Mouse (Mus musculus): ENCODE results near the gene Scube3.

Scube3 gene

GRCm38 (mm10) chr17:28133193-28133592 lies 8.7 kb upstream of the Scube3 start:
- peak; percentile 48 for DNase-seq (ENCODE audit: low read depth)

DNA sequence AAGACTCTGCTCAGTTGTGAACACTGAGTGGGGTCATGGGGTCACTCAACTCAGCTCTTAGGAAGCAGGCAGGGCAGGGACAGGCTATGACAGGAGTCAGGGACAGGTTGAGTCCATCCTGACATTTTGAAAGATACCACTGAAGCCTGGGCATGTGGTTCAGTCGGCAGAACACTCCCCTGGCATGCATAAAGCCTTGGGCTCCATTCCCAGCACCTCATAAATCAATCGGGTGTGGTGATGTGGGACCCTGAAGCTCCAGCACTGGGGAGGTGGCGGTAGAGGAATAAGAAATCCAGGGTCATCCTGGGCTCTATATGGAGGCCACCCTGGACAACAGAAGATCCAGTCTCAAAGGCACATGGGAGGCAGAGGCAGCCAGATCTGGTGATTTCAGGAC lies 6.4 kb upstream of the Scube3 start:
- no peak for DNase-seq (ENCODE audit: low read depth)

GRCm38 (mm10) chr17:28136266-28136665 lies 5.7 kb upstream of the Scube3 start:
- DNase-seq (ENCODE audit: low read depth) = no peak

DNA sequence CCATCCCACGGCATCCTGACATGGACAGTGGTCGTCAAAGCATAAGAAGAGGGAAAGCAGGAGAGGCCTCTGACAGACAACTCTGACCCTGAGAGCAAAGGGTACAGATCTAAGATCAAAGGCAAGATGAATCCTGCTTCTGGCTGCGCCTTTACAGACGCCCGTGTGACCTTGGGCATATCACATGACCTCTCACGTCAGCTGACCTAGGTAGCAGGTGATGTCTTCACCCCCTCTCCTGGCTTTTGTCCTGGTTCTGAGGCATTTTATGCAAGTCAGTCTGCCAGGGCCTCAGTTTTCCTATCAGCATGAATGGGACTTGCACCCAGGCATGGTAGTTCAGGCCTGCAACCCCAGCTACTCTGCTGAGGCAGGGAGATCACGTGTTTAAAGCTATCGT lies 3.9 kb upstream of the Scube3 start:
- DNase-seq (ENCODE audit: low read depth) = no peak

DNA sequence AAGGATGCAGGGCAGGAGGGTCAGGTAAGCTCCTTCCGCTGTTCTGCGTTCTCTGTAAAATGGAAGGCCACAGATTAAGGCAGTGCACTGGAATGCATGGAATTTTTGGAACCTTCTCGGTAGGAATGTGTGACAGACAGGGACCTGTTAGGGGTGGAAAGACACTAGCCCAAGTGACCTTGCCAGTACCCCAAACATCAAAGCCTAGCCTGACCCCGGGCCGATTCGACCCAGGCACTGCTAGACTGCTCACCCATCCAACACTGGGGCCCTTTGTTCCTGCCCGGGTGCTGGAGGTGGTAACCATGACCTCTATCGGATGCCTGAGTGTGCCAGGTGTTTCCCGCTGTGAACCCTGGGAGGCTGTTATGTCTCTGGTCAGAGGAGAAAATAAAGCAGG lies 3.3 kb upstream of the Scube3 start:
- no peak for DNase-seq (ENCODE audit: low read depth)

DNA sequence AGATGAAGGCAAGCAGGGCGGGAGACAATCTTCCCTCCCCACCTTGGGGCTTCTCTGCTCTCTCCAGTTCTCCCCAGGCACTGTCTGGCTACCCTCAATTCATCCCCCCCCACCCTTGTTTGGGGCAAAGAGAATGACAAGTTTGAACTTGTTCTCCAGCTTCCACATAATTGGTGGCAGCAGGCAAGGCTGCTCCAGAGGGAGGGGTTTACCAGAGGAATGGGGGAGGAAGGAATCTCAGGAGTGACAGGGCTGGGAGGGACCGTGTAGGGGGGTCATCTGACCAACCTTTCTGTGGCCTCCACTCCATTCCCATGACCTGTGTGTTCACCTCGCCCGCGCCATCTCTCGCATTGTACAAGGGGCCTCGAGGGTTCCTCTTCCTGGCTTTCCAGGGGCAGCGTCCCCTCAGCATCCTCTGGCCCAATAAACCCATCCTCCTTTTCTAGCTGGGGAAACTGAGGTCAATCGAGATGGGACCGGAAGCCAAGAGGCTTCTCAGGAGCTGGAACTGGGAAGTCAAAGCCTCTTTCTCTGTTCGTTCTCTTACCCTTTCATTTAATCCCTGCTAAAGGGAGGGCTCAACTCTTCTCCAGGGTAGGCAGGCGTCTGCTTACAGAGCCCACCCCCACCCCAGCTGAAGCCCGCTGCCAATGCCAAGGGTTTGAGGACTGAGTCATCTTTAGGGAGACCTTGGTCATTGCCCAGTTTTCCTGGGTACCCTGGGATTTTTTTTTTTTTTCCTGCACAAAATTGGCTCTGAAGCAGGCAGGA lies 1.3 kb upstream of the Scube3 start:
- DNase-seq (ENCODE audit: low read depth) = no peak

DNA sequence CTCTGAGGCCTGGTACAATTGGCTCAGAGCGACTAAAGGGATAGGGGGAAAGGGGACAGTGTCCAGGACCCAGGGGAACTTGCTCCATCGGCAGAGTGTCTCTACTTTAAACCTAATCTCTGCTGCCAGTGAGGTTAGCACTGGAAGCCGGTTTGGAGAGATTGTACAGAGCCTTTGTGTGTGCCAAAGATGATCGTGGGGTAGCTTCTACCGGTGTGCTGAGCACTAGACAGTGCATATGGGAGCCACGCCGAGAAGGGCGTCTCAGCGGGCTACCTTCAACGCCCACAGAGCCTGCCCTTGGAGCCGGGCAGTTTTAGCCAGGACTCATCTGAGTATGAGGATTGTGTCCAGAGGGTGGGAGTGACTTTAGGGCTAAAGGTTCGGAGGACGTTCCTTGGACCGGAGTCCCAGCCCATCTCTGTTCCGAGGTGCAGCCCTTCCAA lies 713 bp upstream of the Scube3 start:
- DNase-seq (ENCODE audit: low read depth) = no peak

DNA sequence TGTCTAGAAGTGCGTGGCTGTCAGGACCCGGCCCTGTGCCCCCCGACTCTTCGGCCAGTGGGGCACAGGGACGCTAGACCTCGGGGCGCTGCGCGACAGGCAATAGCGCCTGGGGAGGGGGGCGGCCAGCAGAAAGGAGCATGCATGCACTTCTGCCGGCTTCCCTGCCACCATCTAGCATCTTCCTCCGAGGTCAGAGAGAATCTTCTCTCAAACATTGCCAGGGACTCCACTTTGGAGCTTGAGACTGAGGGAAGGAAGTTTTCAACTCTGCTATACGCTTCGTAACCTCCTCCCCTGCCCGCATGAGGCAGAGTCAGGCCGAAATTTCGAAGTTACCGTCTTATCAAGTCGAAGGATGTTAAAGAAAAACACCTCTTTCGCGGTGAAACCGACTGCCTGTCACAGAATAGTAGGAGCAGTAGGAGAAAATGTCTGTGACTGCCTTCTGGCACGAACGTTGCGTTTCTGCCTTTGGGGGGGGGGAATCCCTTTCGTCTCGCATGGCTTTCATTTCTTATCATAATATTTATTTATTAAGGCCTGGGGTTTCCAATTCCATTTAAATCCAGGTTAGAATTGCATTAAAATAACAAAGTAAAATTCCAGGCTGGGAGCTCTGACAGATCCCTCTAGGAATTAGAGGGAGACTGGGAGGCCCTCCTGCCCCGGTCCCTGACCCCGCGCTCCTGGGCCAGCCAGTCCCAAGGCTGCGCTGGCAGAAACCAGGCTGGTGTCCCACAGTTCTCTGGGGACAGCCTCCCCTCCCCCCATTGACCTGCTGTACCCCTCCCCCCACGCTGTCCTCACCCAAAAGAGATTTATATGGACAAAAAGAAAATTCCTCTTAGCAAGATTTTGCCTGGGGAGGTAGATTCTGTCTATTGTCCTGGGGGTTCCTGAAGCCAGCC lies 1.0 kb downstream of the Scube3 start:
- DNase-seq (ENCODE audit: low read depth) = no peak

- no peak for DNase-seq (ENCODE audit: low read depth)
Observed at GRCm38 (mm10) chr17:28143751-28144150, 1.8 kb downstream of the Scube3 start.

DNA sequence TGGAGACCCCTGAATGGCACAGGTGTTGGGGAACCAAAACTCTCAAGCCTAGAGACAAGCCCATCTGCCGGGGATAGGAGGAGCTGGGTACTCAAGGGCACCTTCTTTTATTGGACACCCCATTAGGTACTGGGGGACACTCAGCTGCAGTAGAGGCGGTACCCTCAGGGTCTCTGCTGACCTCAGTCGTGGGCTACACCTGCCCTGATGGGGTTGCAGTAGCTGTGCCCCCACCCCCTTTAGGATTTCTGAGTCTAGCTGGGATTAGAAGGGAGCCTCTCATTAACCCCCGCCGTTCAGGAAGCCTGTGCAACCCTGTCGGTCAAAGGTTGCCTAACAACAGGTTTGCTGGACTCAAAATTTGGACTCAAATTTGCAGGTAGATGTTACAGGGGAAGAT lies 2.3 kb downstream of the Scube3 start:
- no peak for DNase-seq (ENCODE audit: low read depth)

DNA sequence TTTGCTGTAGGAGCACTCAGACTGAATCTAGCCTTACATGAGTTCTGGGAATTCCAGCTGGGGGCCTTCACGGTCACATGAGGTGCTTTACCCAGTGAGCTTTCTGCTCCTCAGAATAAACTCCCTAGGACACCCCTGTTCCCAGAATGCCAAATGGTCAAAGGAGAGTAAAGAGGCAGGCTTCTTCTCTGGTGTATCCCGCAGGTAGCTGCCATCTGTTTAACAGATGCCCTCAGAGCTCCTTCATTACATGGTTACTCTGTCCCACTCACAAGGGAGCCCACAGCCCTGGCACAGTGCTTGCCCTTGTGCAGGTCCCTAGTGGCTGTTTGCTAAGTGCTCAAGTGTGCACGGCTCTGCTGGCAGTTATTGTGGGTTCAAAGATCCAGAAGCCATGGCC lies 6.3 kb downstream of the Scube3 start:
- DNase-seq (ENCODE audit: low read depth) = no peak

DNA sequence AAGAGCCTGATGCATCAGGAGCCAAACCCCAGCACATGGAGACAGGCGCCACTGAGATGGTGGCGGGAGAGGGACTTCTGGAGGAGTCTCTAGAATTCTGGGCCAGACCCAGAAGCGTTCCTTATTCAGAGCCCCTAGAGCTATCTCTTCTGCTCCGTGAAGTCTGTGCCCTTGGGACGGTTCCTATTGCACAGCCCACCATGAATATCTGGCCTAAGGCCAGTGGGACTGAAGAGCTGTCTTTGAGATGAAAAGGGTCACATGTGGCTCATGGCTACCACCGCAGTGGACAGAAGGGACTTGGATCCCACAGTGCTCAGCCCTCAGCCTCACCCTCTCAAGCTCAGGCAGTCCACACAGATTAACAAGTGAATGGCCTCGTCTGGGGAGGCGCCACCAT lies 7.8 kb downstream of the Scube3 start:
- no peak for DNase-seq (ENCODE audit: low read depth)

DNA sequence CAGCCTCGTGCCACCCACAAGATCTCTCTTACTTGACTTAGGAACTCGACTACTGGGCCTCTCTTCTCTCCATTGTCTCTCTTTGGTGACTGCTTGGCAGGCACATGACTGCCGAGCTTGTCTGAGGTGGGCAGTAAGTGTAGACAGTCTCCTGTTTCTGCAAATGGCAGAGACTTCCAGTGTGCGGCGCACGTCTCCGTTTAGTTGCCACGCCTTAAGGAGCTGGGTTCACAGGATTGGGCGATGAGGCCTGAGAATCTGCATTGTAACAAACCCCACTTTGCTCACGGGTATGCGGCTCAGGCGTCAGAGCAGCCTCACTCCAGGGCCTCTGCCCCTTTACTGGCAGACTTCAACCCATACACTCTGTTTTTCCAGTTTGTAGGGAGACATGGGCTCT lies 8.5 kb downstream of the Scube3 start:
- no peak for DNase-seq (ENCODE audit: low read depth)

DNA sequence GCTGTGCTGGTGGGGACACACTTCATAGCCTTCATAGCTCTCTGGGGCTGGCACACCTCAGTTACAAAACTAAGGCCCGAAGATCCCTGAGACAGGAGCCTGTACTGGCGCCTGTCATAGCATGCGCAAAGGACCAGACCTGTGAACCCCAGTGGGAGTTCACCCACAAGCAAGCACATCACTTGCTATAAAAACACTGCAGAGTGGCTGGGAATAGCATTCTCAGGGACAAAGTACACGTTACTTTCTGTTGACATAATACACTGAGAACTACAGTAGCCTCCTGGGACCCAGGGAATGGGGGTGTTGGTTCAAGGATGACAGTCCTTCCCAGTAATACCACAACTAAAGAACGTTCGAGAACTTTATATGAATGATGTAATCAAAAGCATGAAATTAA lies 11.2 kb downstream of the Scube3 start:
- DNase-seq (ENCODE audit: low read depth) = no peak

DNA sequence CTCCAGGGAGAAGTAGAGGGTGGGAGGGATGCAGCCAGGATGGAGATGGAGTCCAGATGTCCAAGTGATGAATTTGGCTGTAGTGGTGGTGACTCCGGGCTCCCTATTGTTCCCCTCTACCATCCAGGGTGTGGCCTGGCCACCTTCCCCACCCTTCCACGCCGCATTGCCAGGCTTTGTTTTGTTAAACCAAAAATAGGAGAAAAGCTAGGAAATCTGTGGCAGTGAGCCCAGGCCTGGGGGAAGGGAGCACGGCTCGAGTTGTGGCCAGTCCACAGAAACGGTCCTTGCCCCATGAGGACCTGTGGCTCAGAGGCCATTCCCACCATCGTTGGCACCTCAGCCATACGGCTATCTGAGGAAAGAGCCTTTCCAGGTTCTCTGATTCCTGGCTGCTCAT lies 13.0 kb downstream of the Scube3 start:
- no peak for DNase-seq (ENCODE audit: low read depth)

GRCm38 (mm10) chr17:28160361-28160760 lies 18.4 kb downstream of the Scube3 start:
- no peak for DNase-seq (ENCODE audit: low read depth)

GRCm38 (mm10) chr17:28161310-28161881 lies 19.5 kb downstream of the Scube3 start:
- DNase-seq (ENCODE audit: low read depth) = no peak

- DNase-seq (ENCODE audit: low read depth) = peak; percentile 58
Observed at GRCm38 (mm10) chr17:28163666-28164065, 21.7 kb downstream of the Scube3 start.

DNA sequence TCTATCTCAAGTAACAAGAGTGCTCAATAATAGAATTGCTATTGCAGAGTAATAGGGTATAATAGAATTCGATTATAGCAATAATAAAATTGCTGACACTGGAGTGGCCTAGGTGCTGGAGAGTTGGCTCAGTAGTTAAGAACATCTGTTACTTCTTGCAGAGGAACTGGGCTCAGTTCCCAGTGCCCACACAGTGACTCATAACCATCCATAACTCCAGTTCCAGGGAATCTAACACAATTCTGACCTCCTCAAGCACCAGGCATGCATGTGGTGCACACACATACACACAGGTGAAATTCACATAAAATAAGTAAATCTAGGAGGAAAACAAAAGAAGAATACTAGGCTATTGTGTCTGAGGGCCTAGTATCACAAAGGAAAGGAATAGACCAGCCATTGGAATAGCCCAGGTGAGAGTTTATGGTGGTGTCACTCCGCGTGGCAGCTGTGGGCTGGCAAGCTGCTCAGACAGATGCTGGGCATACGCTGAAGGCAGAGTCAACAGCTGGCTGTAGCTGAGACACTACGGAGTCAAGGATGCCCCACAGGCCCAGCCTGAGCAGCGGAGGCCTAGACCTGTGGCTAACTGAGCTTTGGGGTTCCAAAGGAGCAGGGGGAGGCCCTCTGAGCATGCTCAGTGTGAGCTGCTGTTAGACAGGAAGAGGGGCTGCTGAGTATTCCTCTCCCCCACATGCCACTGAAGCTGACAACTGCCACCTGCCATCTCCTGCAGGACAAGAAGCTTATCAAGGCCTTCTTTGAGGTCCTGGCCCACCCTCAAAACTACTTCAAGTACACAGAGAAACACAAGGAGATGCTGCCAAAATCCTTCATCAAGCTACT lies 28.7 kb downstream of the Scube3 start:
- DNase-seq (ENCODE audit: low read depth) = no peak

- DNase-seq (ENCODE audit: low read depth) = no peak
Observed at GRCm38 (mm10) chr17:28172690-28173089, 30.7 kb downstream of the Scube3 start.

DNA sequence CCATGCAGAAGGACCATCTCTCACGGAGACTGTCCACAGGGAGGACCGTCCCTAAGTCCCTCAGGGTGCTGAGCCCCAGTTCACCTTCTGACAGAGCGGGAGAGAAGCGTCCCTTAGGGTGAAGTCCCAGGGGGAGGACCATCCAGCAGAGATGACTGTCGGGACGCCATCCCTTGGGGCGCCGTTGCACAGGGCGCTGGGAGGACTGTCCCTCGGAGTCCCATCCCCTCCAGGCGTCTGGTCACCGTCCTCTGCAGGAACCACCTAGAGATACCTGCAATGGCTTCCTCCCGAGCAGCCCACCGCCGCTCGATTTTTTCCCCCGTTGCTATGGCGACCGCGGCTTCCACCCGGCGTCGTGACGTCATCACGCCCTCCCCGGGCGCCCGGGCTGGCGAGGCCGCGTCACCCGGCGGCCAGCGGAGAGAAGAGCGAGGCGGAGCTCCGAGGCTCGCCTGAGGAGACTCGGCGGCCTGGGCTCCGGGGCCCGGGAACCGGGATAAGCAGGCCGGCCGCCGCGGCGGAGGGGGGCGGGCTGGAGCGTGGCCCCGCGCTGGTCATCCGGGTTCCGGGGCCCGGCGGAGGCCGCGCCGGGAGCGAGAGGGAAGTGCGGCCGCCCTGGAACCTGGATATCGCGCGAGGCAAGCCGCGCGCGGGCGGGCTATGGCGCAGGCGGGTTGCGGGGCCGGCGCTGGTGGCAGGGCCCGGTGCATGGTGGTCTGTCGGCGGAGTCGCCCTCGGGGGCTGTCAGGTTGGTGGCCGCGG lies 35.0 kb downstream of the Scube3 start, which contains the start of gene Zfp523:
Gene Zfp523, plus strand, starts transcription at position 355 of the 765 bp plus-strand sequence.
- peak; percentile 60 for DNase-seq (ENCODE audit: low read depth)
